Mouse (Mus musculus) induced T-regulatory cell, adult 2 months (primary cell): ENCODE results near the gene Olfr221.
A peak's percentile ranks its signal among the peaks of the same experiment; 100 is the strongest.

Experiments used
- DNase-seq: peaks from one replicate; pipeline ENCODE4 v3.0.0-alpha.2; 2012; ENCODE audit warnings: low read depth

The Olfr221 gene

DNA sequence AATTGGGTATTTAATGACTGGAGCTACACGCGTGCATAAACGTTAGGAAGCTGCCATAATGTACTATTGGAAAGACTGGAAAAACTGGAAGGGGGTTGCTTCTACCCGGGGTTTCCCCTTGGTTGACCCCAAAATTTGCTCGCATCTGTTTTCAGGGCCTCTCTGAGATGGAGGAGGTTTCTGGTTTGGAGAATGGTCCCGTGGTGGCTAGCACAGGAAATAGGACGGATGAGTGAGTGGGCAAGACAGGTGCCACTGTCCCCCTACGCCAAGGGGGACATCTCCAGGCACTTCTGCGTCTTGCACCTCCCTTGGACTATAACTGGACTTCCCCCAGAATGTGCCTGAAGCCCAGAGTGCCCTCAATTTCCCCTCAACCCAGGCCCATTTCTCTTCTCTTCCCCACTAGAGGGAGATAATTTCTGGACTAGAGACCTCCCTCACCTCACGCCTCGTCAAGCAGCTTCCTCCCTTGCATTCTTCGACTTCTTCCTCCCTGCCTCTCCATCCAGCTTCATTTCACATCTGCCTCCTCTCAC is 23.1 kb downstream of the Olfr221 start:
- DNase-seq: no peak

GRCm38 (mm10) chr14:52018248-52019050 is 23.8 kb downstream of the Olfr221 start:
- no peak for DNase-seq

DNA sequence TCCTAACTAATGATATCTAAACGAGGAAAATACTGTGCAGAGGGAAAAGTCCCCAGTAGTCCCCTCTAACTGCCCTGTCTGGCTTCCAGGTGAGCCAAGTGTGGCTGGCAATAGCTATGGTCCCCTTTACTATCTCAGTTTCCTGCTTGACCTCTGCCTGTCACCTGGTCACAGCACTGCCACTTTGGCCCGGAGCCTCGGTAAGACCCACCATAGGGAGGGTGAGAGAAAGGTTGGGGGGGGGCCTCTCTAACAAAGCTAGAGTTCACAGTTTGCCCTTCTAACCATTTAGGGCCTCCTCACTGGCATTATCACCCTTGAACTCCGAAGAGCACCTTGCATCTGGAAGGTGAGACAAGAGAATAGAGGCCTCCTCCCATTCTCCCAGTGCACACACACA is 24.6 kb downstream of the Olfr221 start:
- DNase-seq: no peak

GRCm38 (mm10) chr14:52016625-52017405 is 25.4 kb downstream of the Olfr221 start:
- DNase-seq: no peak

DNA sequence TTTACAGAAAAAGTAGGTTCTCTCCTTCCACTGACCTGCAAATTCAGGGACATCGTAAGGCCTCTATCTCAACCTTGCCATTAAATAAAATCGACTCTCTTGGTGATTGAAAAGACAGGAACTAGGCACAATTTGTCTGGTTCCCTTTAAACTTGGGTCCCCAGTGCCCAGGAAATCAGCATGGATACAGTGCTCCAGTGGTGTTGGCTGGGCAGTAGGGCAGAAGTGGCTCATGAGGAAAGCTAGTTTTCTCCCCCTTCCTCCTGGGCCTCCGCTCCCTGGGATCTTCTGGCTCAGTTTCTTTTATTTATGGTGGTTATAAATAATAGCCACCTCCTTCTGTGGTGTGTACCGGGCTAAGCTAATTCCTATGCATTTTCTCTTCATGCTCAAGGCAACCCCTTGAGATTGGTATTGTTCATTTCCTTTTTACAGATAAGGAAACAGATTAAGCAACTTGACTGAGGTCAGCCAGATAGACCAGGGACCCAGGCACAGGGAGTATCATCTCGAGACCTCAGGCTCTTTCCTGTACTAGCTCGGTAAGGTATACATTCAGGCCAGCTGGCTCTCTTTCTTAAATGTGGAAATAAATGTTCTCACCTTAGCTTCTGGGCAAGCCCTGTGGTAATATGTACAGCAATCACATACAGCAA is 26.7 kb downstream of the Olfr221 start, which contains the start of gene Tmem253:
TSS of gene Tmem253 (plus strand) at position 214 of the 656 bp plus-strand sequence.
- DNase-seq: peak; percentile 39

- DNase-seq: peak; percentile 75
Measured at GRCm38 (mm10) chr14:52014761-52015311, 27.4 kb downstream of the Olfr221 start.

DNA sequence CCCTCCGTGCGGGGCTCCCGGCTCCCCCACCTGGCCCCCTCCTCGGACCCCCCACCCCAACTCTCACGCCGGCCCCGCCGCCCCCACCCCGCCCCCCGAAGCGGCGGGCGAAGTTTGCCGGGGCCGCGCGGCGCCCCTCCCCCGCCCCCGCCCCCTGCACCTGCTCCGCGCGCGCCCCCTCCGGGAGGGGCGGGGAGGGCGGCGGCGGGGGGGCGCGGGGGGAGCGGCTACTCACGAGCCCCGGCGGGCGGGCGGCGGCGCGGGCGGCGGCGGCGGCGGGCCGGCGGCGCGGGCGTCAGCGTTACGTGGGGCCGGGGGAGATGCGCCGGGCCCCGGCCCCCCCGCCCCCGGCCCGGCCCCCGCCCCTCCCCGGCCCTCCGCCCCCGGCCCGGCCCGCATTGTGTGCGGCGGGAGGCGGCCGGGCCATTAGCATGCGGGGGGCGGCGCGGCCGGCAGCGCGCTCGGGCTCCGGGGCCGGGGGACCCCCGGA is 27.9 kb downstream of the Olfr221 start:
- DNase-seq: peak; percentile 56

DNA sequence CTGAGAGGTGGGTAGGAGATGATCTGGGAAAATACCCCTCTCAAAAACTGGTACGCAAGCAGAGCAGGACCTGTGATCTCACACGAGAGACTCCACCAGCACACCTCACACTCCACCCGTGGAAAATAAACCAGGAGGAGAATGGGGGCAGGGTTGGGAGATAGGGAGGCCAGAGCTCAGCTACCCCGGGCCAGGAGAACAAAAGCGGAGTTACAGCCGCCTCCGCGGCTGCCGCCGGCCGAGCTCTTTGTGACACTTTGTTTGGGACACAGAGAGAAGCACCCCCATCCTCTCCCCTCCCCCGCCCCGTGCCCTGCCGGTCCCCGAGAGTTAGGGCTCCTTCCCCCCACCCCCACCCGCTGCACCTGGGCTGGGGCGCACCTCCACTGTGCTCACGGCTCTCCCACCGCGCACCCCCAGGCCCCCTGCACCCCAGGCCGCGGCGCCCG is 28.5 kb downstream of the Olfr221 start:
- peak; percentile 65 for DNase-seq

DNA sequence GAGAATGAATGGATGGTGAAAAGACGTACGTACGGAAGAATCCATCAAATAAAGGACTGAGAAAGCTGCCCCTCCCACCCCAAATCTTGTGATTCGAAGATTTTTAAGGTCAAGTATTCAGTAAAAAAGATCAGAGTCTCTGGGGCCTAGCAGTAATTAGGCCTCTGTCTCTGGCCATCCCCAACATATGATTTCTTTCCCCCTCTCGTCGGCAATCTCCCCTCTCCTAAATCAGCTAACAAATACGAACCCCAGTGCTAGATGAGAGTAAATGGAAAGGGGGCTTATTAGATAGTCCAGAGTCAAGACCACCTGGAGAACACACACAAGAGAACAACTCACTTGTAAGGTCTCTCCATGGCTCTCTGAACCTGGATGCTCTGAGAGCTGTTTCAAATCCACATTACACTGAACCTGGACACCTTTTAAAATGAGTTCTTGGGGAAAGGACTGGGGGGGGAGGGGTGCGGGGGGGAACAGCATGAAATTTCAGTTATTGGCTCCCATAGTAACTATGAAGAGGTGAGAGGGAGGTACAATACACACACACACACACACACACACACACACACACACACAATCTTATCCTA is 29.1 kb downstream of the Olfr221 start:
- DNase-seq: no peak

DNA sequence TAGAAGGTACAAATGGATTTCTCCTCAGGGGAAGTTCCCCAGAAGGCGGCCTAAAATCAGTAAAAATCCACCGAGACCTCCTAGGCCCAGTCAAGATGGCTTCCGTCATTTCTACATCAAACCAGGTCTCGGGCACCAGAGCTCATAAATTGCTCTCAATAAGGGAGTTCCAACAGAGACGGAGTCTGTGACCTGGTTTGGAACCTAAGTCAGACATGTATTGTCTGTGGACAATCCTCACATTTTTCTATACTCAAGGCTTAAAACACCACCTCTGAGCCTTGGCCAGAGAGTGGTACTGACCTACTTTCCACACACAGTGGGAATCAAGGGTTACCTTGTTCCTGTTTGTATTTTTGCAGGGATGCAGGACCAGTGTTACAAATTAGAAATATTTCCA is 29.7 kb downstream of the Olfr221 start:
- DNase-seq: no peak

- no peak for DNase-seq
Measured at GRCm38 (mm10) chr14:52012085-52012484, 30.2 kb downstream of the Olfr221 start.

DNA sequence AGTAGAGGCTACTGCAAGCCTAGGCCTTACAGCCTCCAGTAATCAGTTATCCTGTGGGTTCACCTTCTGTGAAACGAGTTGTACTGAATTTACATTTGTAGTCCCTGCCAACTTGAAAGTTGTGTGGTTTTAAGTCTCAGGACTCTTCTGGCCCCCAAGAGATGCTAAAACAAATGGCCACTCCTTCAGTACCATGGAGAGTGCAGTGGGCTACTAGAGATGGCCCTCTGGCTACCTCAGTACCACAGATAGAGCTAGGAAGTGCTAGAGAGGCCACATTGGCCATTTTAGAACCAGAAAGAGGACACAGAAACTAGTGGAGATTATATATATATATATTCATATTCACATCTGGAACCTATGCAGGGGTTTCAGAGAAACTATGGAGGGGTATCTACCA is 30.6 kb downstream of the Olfr221 start:
- DNase-seq: no peak

DNA sequence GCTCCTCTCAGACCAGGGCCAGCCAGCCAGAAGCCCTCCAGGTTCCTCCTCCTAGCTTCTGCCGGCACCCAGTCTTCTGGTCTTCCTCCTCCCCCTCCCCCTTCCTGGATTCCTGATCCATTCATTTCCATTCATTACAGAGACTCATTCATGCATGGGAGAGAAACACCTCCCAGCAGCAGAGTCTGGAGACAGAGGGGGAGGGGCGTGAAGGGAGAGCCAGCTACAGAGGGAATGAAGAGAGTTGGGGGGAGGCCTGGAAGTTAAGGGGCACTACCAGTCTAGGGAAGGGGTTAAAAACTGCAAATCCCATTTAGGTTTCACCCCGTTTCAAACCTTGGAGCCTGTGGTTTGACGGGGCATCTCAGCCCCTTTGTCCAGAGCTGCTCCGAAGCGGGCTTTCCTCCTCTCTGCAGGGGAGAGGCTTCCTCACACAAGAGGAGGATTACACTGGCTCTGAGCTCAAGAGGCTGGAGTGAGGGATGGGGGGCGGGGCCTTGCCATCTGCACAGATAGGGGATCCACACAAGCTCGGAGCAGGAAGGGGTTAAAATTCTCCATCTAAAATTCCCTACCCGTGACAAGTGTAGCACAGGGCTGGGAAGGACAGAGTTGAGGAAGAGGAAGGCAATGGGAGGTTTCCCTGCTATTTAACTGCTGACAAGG is 31.7 kb downstream of the Olfr221 start:
- DNase-seq: no peak

- DNase-seq: no peak
Measured at GRCm38 (mm10) chr14:52009841-52010240, 32.4 kb downstream of the Olfr221 start.

DNA sequence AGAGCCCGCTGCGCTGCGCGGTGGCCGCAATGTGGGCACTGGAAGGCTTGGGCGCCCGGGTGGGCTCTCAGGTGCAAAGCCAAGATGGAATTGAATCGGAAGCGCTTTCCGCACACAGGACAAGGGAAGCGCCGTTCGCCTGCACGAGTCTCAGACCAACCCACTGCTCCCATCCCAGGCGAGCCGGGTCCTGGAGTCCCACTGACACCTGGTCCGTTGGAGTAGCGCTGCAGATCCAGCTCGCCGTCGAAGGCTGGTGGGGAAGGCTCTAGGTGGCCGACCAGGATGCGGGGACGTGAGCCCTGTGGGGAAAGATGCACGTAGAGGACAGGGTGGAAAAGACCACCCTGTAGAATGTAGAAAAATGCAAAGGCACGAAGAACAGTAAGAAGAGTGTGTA is 32.9 kb downstream of the Olfr221 start:
- no peak for DNase-seq

GRCm38 (mm10) chr14:52008321-52009203 is 33.7 kb downstream of the Olfr221 start:
- DNase-seq: peak; percentile 94

DNA sequence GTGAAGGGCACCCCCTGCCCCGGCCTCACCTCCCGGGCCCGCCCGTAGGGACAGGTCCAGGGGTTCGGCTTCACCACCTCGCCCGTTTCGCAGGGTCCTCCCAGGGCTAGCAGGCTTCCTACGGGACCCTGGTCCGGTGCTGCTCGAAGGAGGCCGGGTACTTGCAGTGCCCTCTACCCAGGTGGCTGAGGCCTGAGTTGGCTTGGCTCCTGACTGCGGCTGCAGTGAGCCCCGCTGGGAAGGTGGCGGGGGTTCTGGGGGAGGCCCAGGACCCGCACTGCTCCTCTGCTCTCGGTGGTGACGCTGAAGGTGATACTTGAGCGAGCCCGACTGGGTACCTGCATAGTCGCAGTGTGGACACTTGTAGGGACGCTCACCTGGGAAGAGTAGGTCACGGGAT is 35.5 kb downstream of the Olfr221 start:
- no peak for DNase-seq

GRCm38 (mm10) chr14:52006241-52006640 is 36.0 kb downstream of the Olfr221 start:
- DNase-seq: no peak

GRCm38 (mm10) chr14:52005616-52006015 is 36.6 kb downstream of the Olfr221 start:
- no peak for DNase-seq

GRCm38 (mm10) chr14:52005141-52005540 is 37.1 kb downstream of the Olfr221 start:
- no peak for DNase-seq
